Mouse (Mus musculus) bone marrow, adult 2 months (tissue): ENCODE results near the gene Olfr1279.

Experiments used
- CTCF ChIP-seq: fragments of 200-500 bp; IDR thresholded peaks from 2 replicates; pipeline ENCODE4 v1.5.1; 2011; ENCODE audit warnings: low read length, control low read depth; ENCODE audit not compliant: control insufficient read depth, insufficient read depth
- POLR2A ChIP-seq: fragments of 200-500 bp; IDR thresholded peaks from 2 replicates; pipeline ENCODE4 v1.6.1; 2011; ENCODE audit warnings: low read depth, mild to moderate bottlenecking, control low read depth, low read length, borderline replicate concordance; ENCODE audit not compliant: control insufficient read depth

DNA sequence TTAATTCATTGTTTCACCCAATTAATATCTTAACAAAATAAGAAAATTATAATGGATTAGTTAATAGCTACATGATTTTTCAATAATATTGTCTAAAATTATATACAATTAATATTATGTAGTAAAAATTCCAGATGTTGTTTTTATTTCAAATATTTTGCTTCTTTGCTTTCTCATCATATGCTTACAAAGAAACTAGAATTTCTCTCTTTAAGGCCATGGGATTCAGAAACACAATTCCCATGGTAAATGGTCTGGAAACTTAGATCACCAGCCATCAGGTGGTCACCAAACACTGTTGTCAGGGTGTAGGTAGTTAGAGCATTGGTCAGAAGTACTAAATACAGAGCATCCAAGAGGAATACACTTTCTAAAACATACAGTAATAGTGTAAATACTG, 10.6 kb upstream of the Olfr1279 start, which contains the start of gene Olfr1278:
- no peak for TF ChIP-seq CTCF
- TF ChIP-seq POLR2A = no peak
